Mouse (Mus musculus): ENCODE data around the gene Maco1. TPM values are rescaled to one million over a fixed set of nuclear protein-coding genes. Genes with fewer than 3 reads are reported as not detected.

Maco1 gene
- total RNA-seq, 2 experiments from 2014 or later, result 26.6 to 27.9 TPM

Other genes with a start within 250 kb of the Maco1 start
- 10 to 100 TPM; 30.4 to 30.7 TPM for gene Man1c1, start 149.1 kb downstream of the Maco1 start, total RNA-seq (2021)
- 10 to 100 TPM; 21.6 to 22.4 TPM for gene Ldlrap1, start 85.3 kb downstream of the Maco1 start, total RNA-seq (2021)
- 1 to 10 TPM; 4.7 to 5.4 TPM for gene Rhd, start 11.2 kb upstream of the Maco1 start, total RNA-seq (2021)
- 10 to 100 TPM; 73.2 to 74.5 TPM for gene Tmem50a, start 61.7 kb upstream of the Maco1 start, total RNA-seq (2021)
- gene Rsrp1, start 70.2 kb upstream of the Maco1 start, total RNA-seq (2021), result 100 to 1,000 TPM; 105 to 117 TPM
- 10 to 100 TPM; 40.2 to 41.9 TPM for gene Syf2, start 77.6 kb upstream of the Maco1 start, total RNA-seq (2021)

Measured in heart, postnatal 4 days (tissue).